Mouse (Mus musculus) right cerebral cortex, postnatal 14 days (tissue): ENCODE measurements around the gene Atraid.

Source experiments
- DNase-seq: peaks from one replicate; pipeline ENCODE4 v3.0.0; 2022

Gene Atraid

DNA sequence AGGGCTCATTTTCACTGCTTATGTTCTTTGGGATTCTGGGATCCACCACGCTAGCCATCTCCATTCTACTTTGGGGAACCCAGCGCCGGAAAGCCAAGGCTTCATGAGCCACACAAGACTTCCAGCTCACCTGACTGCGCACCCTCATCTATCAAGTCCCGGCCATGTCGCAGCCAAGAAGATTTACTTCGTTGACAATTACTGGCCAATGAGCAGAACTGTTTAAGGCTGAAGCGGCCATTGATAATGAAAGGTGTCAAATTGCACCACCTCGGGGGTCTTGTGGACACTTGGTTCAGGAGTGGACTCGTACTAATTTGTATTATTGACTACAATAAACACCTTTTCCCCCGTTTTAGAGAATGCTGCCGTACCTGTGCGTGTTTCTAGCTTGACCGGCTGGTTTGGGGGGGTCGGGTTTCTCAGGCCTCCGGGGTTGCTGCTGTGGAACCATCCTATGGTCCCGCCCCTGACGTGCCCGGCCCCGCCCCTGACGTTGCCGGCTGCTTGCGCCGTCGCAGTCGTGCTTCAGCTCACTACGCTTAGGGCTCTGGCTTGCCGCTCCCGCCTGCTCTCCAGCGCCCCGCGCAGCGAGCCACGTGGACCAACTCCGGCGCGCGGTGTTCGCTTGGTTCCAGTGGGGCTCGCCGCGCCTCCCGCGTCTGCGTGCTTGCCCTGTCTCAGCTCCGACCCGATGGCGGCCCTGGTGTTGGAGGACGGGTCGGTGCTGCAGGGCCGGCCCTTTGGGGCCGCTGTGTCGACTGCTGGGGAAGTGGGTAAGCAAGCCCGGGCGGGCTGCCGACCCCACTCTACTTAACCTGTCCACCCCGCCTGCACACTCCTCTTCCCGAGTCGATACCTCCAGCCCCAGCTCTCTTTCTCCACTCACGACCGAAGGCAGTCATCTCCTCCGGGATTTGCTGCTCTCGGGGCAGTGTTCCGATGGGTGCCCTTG lies 6.4 kb downstream of the Atraid start, which contains the start of gene Cad:
TSS of gene Cad (plus strand) at position 520 of the 955 bp plus-strand sequence.
- peak; percentile 94 for DNase-seq

DNA sequence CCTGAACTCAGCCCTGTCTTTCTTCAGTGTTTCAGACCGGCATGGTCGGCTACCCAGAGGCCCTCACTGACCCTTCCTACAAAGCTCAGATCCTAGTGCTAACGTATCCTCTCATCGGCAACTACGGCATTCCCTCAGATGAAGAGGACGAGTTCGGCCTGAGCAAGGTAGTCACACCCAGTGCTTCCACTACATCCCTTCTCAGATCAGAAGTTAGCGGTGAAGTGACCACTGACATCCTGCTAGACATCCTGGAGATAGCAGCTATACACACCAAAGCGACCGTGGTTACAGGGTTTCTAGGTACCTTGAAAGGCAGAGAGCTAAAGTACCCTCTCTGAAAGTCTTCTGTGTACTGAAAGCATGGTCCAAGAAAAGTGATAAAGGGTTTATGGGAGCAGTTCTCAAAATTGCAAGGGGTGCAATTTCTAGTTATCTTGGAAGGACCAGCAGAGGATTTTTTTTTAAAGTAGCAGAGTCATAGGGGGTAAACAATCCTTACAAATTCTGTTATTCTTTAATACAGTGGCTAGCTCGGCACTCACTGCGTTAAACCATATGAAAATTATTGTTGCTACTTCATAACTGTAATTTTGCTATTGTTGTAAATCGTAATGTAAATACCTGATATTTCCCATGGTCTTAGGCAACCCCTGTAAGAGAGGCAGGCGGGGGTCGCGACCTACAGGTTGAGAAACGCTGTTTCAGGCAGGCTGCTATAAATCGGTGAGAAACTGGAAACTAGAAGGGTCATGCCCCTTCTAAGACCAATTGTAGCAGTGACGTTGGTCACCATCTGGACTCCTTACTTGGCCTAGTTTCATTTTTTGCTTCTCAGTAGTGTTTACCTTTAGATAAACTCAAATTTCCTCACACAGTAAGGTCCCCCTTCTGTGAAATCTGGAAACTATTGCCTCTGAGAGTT lies 7.4 kb downstream of the Atraid start:
- DNase-seq = no peak

DNA sequence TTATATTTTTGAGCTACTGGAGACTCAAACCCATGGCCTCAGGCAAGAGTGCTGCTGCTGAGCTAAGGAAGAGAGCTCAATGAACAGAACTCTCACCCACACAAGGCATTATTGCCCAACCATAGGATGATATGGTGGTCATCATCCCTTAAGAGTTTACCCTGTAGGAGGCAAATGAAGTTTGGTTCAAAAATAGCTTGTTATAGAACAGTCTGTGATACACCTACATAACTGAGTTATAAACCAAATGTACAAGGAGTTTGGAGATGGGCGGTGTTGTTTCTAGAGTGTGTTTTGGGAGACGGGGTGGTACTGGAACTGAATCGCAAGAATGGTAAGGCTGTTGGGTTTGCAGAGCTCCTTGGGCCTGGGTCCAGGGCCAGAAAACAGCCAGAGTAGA lies 21.7 kb downstream of the Atraid start:
- DNase-seq = no peak

DNA sequence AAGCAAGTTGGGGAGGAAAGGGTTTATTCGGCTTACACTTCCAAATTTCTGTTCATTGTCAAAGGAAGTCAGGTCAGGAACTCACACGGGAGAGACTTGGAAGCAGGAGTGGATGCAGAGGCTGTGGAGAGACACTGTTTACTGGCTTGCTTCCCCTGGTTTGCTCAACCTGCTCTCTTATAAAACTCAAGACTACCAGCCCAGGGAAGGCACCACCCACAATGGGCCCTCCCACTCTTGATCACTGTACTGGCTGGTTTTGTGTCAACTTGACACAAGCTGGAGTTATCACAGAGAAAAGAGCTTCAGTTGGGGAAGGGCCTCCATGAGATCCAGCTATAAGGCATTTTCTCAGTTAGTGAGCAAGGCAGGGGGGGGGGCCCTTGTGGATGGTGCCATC lies 22.9 kb downstream of the Atraid start:
- no peak for DNase-seq

DNA sequence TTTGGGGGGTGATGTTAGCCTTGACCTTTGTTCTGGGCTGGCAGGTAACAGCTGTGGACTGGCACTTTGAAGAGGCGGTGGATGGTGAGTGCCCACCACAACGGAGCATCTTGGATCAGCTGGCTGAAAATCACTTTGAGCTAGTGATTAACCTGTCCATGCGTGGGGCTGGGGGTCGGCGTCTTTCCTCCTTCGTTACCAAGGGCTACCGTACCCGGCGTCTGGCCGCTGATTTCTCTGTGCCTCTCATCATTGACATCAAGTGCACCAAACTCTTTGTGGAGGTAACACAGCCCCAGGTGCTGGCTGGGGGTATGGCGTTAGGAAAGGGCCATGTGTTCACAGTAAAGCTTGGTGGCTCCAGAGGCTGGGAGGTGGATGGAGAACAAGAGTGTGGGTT lies 23.7 kb downstream of the Atraid start:
- DNase-seq = no peak

DNA sequence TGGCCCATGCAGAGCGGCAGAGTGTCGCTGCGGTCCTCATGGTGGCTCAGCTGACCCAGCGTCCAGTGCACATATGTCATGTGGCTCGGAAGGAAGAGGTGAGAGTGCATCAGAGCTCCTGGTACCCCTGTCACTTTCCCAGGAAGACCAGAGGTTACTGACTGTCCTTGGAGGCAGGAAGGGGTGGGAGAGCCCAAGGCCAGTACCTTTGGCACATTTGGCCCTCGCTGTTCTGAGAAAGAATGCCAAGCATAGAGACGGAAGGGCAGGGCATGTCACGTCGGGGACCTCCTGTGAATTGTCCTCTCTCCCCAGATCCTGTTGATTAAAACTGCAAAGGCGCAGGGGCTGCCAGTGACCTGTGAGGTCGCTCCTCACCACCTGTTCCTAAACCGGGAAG lies 25.1 kb downstream of the Atraid start:
- DNase-seq = no peak

DNA sequence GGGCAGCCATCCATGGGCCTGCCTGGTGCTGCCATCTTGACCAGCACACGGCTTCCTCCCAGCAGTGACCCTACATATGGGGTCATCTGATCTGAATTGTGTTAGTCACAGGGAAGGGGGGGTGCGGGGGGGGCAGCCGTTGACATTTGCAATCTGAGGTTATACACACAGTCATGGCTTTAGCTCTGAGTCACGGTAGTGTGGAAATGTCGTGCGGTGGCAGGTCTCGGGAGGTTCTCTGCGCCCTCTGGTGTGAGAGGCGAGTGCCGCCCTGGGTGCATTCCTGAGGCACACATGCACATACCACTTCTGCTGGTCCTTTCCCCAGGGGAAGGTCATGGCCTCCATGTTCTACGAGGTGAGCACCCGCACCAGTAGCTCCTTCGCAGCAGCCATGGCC lies 28.2 kb downstream of the Atraid start:
- DNase-seq = no peak

DNA sequence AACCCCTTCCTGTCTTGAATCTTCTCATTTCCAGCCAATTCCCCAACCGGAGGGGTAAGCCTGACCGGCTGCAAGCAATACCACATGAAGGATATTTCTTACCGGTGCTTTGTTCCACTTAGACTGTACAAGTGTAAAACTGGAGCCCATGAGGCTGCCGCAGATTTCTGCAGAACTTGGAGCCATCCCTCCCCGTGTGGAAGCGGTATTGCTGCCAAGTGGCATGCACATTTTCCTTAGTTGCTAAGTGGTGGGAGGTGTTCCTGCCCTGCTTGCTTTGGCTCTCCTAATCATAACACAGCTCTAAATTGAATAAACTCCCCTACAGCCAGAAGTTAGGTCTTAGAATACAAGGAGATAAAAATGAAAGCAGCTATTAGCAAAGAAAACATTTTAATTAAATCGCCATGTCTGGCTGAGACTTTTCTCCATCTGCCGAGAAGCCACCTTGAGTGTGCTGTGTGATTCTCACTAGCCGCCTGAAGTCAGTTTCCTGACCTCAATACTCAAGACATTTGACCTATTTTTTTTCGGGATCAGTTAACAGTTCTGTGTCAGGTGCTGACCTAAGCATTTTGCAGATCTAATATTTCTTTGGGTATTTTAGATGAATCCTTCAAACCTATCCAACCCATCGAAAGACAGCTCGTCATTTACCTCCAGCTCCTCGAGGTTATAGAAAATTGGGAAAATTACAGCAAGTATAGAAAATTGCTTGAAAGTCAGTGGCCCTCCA lies 32.1 kb downstream of the Atraid start:
- no peak for DNase-seq

DNA sequence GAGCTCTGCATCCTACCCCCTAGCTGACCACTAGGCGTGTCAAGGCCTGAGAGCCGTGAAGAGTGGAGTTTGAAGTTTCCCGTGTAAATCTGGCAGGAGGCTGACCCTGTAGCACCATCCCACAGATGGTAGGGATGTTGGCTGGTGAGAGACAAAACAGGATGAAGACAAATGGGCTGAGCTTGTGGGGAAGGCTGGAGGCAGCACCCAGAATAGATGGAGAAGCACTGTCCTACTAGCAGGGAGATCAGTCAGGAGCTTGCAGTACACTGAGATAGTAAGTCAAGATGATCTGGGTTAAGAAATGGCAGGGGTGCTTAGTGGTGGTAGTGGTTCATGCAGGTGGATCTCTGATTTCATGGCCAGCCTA lies 32.7 kb downstream of the Atraid start:
- DNase-seq = no peak

DNA sequence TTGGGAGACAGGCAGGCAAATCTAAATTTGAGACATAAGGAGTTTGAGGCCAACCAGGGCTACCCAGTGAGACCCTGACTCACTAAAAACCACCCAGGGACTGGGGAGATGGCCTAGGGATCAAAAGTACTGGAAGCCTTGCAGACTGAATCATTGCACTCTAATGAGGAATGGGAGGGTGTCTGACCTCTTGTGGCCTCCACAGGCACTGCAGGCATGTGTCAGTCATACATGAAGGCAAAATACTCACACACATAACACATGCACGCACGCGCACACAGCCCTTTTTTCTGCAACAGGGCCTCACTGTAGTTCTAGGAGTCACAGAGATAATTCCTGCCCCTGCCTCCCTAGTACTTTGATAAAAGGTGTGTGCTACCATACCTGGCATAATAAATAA lies 33.3 kb downstream of the Atraid start:
- DNase-seq = peak; percentile 59

DNA sequence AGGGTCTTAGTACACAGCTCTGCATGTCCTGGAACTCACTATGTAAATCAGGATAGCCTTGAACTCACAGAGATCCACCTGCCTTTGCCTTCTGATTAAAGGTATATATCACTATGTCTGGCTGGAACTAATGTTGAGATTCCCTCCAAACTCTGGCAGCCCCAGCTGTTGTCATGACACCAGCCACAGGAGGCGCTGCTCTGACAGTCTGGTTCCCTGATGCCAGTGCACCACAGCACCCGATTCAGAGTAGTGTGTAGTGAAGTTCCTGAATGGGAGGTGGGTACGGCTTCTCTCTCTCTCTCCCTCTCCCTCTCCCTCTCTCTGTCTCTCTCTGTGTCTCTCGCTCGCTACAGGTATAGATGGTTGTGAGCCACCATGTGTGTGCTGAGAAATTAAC lies 34.2 kb downstream of the Atraid start:
- peak; percentile 77 for DNase-seq

DNA sequence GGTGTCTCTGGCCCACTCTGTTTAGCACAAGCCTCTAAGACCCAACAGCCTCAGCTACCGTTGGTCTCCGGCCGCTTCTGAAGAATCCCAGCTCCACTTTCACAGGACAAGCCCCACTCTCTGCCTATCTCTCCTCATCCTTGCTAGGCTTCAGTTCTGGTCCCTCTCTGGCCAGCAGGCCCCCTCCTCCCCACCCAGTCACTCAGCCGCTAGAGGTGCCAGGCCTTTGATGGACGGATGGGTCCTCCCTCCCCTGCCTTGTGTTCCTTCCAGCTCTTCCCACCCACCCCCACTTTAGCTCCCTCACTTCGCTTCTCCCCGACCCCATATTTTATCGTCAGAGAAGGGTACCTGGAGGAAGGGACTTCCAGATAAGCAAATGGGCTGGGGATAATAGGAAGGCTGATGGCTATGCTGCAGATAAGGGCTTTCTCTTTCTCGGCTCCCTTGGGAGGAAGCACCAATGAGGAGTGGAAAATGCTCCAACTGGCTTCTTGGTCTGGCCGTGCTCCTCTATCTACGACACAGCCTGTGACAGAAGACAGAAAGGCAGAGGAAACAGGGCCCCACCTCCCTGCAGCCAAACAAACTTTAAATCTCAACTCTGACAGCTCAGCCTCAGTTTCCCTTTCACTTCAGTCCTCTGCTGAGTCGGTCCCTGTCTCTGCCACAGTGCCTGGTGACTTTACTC lies 35.0 kb downstream of the Atraid start:
- DNase-seq = no peak

DNA sequence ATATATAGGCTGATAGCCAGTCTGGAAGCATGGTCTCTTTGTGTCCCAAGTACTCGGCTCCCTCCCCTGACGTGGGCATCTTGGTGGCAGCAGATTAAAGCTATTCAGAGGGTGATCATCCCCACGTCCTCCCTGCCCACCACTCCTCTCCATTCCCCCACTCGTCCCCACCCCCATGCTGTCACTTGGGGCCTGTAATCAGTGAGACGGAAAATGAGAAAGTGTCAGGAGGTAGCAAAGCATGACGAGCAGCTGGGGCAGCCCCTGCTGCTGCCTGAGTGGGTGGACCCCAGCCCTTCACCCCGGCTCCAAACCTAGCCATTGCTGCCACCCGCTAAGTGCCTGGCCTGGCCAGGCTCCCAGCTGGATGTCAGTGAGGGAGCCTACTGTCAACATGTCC lies 35.8 kb downstream of the Atraid start:
- no peak for DNase-seq

DNA sequence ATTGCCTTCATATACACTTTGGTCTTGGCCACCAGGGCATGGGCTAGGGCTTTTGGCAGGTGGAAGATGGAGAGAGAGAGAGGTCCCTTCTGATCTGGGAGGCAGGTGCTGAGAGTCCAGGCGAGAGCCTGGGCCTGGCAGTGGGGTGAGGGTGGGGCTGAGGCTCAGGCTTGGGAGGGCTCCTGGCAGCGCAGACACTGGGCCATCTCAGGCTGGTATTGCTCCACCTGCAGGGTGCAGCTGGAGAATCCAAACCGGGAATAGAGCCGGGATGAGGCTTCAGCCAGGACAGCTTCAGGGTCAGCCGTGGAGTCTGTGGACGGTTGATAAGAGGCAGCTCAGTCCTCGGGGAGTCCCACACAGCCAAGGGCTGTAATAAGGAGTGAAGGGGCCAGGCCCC lies 38.5 kb downstream of the Atraid start:
- DNase-seq = no peak

DNA sequence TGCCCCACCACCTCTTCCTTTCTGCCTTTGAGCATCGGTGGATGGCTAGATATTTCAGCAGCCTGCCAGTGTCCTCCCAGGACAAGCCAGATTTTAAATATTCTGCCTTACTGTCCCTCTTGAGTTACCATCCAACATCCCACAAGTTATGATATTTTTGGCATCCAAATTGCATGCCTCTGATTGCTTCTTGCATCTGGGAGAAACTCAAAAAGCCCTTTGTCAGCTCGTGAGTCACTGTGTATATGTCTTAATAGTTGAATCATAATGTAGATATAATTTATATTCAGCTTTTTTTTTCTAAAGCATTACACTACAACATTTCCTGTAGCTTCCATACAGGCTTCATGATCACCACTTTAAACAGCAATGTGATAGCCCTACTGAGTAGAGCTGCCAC lies 39.0 kb downstream of the Atraid start:
- DNase-seq = no peak

DNA sequence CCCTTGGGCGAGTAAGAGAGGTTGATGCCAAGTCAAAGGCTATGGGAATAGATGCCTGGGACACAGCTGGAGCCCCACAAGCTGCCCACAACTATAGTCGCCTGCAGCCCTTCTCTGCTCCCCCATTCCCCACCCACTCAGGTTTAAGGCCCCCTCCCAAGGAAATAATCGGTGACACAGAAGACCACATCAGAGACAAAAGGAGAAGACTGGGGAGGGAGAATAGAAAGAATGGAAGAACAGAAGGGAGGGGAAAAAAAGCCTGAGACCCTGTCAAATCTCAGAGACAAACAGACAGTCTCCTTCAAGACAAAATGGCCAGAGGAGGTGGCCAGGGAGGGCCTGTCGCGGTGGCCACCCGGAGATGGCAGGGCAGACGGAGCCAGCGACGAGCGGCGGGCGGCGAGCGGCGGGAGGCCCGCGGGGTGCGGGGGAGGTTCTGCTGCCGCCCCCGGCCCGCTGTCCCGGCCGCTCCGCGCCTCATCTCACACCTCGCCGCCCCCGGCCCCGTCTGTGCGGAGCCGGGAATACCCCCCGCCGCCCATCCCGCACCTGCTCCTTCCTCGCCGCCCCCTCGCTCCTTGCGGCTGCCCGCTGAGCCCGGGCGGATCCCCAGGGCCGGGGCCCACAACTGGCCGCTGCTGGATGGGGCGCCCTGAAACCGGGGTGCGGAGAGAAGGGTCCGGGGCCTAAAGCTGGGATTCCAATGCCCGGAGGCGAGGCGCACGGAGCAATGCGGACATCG lies 44.3 kb downstream of the Atraid start:
- peak; percentile 68 for DNase-seq

DNA sequence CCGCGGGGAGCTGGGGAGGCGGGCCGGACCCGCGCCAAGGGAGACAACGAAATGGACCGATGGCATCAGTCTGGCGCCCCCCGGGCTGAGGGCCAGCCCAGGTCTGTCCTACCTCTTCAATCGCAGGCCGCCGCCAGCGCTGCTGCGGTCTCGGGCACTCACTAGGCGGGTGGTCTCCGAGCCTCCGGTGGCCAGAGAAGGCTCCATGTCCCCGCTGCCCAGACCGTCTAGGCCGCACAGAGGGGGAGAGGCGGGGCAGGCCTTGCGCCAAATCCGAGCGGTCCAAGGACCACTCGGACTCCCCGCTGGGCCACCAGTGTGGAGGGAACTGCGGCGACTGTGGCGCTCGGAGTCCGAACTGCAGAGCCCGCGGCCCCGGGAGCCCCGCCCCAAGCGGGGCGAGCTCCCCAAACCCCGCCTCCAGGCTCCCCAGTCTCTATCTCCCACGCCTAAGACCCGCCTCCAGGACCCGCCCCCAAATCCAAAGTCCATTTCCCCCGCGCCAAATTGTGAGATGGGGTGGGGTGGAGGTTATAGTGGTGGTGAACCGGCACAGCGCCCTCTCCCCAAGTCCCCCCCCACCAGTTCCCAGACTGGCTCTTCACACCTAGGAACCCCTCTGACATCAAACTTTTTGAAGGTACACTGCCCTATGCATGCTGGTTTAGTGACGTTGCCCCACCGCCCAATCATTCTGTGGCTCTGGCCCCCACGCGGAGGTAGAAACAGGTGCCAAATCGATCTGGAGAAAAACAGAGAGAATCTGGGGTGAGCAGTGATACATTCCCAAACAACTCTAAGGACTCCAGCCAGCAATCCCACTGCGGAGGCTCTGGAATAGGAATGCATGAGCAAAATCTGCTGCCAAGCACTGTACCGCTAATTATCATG lies 45.3 kb downstream of the Atraid start:
- peak; percentile 55 for DNase-seq

DNA sequence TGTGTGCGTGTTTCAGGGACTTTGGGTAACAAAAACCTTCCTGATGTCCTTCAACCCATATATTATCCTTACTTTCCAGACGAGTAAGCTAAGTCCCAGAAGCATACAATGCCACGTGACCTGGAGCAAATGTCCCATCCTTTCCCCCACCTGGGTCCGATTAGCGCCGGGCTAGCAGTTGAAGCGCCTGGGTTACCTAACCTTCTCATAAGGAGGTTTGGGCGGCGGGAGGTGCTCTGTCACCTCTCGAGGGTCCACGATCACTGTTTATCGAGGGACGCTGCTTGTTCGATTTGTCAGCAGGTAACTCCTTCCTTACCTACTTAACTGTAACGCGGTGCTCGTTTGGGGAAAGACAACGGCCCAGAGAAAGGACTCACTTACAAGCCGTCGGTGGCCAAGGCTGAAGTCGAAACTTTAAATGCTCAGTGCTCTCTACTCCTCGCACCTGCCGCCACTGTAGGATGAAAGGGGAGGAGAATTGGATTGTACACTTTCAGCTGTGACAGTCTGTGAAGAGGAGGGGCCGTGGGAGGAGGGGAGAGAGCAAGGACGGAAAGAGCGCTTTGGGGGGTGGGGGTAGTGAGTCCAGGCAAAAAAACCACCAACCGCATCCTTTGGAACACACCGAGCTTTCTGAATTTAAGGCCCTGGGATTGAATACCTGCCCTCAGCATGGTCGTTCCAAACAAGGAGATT lies 46.1 kb downstream of the Atraid start:
- DNase-seq = no peak

DNA sequence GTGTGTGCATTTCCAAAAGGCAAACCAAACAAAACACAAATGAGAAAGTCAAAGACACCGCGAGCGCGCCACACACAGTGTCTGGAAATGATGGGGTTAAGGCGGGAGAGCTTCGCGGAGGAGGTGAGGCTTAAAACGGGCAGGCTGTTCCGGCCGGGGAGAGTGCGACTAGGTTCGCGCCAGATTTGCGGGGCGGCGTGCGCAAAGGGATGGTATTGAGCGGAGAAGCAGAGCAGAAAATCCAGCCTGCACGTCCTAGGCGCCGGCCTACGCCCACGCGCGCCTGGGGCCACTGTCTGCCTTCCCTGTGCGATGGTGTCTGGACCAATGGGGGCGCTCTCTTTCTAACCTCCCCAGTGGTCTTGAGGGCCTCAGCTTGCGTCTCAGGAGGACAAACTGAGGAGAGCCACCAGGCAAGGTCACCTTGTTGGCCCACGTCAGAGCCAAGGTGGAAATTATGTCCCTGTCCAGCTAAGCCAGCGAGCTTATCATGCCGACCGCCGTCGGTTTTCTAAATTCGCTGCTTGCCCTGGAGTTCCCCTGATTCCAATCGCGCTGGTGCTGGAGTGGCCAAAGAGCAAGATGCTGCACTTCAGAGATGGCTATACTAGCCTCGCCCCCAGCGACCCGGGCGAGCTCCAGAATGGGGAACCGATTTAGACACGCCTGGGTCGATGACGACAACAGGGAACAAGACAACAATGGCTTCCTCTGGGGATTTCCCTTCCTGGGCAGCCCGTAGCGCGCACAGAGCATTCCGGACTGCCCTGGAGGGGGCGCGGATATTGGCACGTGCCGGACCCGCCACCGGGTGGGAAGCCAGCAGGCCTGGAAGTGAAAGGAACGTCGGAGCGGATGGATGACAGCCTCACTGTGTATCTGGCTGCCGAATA lies 46.9 kb downstream of the Atraid start:
- peak; percentile 59 for DNase-seq
